Mouse (Mus musculus): ENCODE measurements around the gene Ap3b1.

Gene Ap3b1

DNA sequence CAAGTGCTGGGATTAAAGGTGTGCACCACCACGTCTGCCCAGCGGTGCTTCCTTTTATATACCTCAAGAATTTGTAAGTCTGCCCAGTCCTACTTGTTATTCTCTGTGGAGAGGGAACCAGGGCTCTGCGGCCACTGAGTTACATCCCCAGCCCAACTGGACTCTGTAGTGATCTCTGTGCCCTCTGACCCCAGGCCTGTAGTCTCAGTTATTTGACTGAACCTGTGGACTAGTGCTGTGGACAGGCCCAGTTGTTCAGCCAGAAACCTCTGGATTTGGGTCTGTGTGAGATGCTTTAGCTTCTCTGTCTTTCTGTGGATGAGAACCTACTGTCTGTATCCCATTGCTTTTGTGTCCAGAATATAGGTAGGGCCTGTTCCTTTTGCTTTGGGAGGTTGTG is 15.4 kb downstream of the Ap3b1 start:
- in situ Hi-C loops (cut with MboI; ENCODE audit: low sequenced_read_pairs): no loop called here

- in situ Hi-C loops (cut with MboI; ENCODE audit: low sequenced_read_pairs): no loop called here
Measured at GRCm38 (mm10) chr13:94375526-94376390, 17.0 kb downstream of the Ap3b1 start.

GRCm38 (mm10) chr13:94379006-94379405 is 20.2 kb downstream of the Ap3b1 start:
- in situ Hi-C loops (cut with MboI; ENCODE audit: low sequenced_read_pairs): no loop called here

DNA sequence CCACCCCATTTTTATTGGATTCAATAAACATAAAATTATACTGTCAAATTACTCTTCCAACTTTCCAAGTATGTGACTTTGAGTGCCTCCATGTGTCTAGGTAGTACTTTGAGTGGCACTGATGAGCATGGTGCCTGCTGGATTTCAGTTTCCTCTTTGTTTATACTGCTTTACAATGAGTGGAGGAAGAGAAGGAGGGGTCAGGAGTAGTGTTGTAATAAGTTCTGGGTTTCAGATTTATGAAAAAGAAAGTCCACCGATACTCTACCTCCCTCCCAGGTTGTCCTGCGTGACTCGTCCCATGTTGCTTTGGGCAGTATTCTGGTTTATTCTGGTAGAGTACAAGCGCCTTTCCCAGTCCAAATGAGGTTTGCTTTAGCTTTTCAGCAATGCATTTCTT is 22.7 kb downstream of the Ap3b1 start:
- in situ Hi-C loops (cut with MboI; ENCODE audit: low sequenced_read_pairs): no loop called here

- in situ Hi-C loops (cut with MboI; ENCODE audit: low sequenced_read_pairs): no loop called here
Measured at GRCm38 (mm10) chr13:94381829-94382675, 23.3 kb downstream of the Ap3b1 start.

DNA sequence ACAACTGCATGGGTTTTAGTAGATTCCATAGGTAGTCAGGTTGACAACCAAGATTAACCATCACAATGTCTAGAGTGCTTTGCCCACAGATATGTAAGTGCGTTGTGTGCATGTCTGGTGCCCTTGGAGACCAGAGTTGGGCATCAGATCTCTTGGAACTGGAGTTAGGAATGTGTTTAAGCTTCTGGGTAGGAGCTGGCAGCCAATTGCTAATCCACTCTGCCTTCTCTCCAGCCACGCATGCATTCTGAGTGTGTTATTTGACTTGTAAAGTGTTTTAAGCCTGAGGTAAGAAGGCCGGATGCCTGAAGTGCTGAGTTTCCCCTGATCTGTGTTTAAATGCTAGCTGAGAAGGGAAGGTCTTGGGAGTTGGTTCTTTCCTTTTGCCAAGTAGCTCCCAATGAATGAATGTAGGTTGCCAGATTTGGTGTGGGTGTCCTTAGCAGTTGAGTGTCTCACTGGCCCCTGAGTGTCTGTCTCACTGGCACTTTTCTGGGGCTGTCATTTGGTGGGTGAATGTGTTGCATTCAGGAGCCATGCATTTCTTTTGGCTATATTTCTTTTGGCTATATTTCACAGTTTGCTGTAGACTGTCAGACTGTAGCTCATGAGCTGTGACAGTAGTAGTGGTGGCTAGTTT is 26.3 kb downstream of the Ap3b1 start:
- in situ Hi-C loops (cut with MboI; ENCODE audit: low sequenced_read_pairs): no loop called here

DNA sequence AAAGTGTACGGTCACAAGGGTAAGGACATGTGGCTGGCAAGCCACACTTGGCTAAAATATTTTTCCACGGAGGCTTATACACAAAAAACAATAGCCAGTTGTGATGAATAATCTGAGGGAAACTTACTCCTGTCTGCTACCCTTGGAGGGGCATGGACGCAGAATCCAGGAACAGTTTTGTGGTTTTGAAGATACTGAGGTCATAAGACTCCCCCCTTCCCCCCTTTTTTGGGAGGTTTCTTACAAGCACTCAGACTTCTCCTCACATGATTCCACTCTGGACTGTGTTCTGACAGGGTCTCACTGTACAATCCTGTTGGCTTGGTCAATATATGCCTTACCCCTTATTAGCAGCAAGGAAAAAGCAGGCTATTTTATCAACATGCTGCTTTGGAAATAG is 29.8 kb downstream of the Ap3b1 start:
- in situ Hi-C loops (cut with MboI; ENCODE audit: low sequenced_read_pairs): no loop called here

- in situ Hi-C loops (cut with MboI; ENCODE audit: low sequenced_read_pairs): no loop called here
Measured at GRCm38 (mm10) chr13:94389541-94389940, 30.8 kb downstream of the Ap3b1 start.

- in situ Hi-C loops (cut with MboI; ENCODE audit: low sequenced_read_pairs): no loop called here
Measured at GRCm38 (mm10) chr13:94392282-94392681, 33.5 kb downstream of the Ap3b1 start.

DNA sequence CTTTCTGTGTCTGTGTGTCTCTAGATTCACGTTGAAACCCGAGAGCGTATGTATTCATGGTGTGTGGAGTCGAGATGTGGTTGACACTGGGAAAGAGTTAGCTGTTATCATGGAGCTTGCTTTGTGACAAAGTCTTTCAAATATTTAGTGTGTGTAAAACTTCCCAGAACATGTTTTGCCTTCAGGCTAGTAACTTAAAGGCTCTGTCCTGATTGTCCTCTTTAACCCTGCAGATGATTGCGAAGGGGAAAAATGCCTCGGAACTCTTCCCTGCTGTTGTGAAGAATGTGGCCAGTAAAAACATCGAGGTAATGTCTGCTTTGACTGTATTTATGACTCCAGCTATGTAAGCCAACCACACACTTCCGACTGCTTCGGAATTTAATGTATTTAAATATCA is 35.7 kb downstream of the Ap3b1 start:
- in situ Hi-C loops (cut with MboI; ENCODE audit: low sequenced_read_pairs): no loop called here

- in situ Hi-C loops (cut with MboI; ENCODE audit: low sequenced_read_pairs): no loop called here
Measured at GRCm38 (mm10) chr13:94395763-94396162, 37.0 kb downstream of the Ap3b1 start.

DNA sequence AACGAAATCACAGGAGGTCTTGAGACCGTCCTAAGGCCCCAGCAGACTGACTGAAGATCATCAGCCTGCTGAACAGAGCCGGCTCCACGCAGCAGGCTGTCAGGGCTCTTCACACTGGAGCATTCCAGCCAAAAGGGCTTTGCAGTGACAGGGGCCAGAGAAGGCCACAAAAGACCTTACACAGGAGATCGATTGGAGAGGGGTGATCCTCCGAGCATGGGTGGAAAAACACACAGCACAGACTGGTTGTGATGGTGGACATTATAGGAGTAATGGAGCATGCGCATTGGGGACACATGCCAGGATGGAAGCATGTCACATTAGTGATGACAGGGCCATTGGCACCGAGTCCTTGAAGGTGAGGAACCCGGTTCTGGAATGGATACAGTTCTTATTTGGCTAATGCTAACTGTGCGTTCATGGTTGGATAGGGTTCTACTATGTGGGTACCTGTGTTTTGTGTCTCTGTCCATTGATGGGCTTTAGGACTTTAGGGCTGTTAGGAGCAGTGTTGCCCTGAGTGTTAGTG is 37.7 kb downstream of the Ap3b1 start:
- in situ Hi-C loops (cut with MboI; ENCODE audit: low sequenced_read_pairs): no loop called here

GRCm38 (mm10) chr13:94398568-94399374 is 40.0 kb downstream of the Ap3b1 start:
- in situ Hi-C loops (cut with MboI; ENCODE audit: low sequenced_read_pairs): no loop called here

DNA sequence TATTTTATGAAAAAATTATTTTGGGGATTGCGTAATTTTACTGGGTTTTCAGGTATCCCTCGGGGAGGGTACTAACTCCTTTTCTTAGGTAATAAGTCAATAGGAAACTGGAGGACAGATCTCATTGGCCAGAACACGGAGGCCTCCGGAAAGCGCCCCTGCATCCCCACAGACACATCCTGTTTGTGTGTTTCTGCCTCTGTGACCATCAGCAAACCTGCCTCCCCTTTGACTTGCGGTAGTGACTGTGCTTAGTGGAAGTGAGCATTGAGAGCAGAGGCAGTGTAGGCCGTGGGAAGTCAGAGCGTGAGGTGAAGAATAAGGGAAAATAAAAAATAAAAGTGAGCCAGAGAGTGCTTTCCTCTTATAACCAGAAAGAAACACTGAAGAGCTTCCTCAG is 41.7 kb downstream of the Ap3b1 start:
- in situ Hi-C loops (cut with MboI; ENCODE audit: low sequenced_read_pairs): no loop called here

- in situ Hi-C loops (cut with MboI; ENCODE audit: low sequenced_read_pairs): no loop called here
Measured at GRCm38 (mm10) chr13:94423600-94423999, 64.8 kb downstream of the Ap3b1 start.

- in situ Hi-C loops (cut with MboI; ENCODE audit: low sequenced_read_pairs): loop anchor here (25.0 kb wide), 1 partner anchor 508 kb away; no protein-coding TSS in a partner anchor
Measured at GRCm38 (mm10) chr13:94429567-94429966, 70.8 kb downstream of the Ap3b1 start.

- in situ Hi-C loops (cut with MboI; ENCODE audit: low sequenced_read_pairs): loop anchor here (25.0 kb wide), 1 partner anchor 498 kb away; no protein-coding TSS in a partner anchor
Measured at GRCm38 (mm10) chr13:94439386-94439785, 80.6 kb downstream of the Ap3b1 start.

- in situ Hi-C loops (cut with MboI; ENCODE audit: low sequenced_read_pairs): loop anchor here (25.0 kb wide), 1 partner anchor 496 kb away; no protein-coding TSS in a partner anchor
Measured at GRCm38 (mm10) chr13:94441199-94441598, 82.4 kb downstream of the Ap3b1 start.

- in situ Hi-C loops (cut with MboI; ENCODE audit: low sequenced_read_pairs): loop anchor here (25.0 kb wide), 1 partner anchor 494 kb away; no protein-coding TSS in a partner anchor
Measured at GRCm38 (mm10) chr13:94443411-94443810, 84.7 kb downstream of the Ap3b1 start.

DNA sequence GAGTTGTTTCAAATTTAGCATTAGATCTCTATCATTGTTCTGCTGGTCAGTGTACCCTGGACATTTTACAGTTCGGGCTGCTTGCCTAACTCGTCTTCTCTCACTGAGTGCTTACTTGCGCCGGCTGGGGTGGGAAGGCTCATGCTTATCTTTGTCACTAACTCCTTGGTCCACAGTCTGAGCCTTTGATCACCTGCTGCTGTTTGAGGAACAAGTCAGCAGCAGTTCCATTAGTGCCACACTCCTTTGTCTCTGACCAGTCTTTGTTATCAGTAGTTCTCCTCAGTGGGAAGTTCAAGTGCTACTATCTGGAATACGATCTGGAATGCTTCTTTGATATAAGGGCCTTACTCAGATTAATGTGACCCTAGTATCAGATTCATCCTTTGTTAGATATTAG is 86.3 kb downstream of the Ap3b1 start:
- in situ Hi-C loops (cut with MboI; ENCODE audit: low sequenced_read_pairs): loop anchor here (25.0 kb wide), 1 partner anchor 492 kb away; no protein-coding TSS in a partner anchor

Data from CH12F3 (cell line).